Mouse (Mus musculus): Measurements from ENCODE around the gene 2700049A03Rik.
"Not testable (repeated sequence)": the region's sequence is repeated elsewhere in the genome, so short reads cannot be mapped to it uniquely, and the experiment has no call there.

Gene 2700049A03Rik

GRCm38 (mm10) chr12:71136130-71136973 lies at the start of gene 2700049A03Rik, which contains the start of gene Timm9:
2700049A03Rik (plus strand) TSS chr12:71136848.
Timm9 (minus strand) TSS chr12:71136684.
- DNase-seq: peak; percentile 98

- DNase-seq: not testable (repeated sequence)
These were observed 32.4 kb upstream of the 2700049A03Rik start for GRCm38 (mm10) chr12:71104275-71104674.

- no peak for DNase-seq
These were observed 29.4 kb upstream of the 2700049A03Rik start for GRCm38 (mm10) chr12:71107216-71107771.

- DNase-seq: peak; percentile 92
These were observed 25.3 kb upstream of the 2700049A03Rik start, which contains the start of gene Tomm20l for GRCm38 (mm10) chr12:71111331-71111730. Tomm20l (plus strand) TSS chr12:71111428.

GRCm38 (mm10) chr12:71113074-71113473 lies 23.6 kb upstream of the 2700049A03Rik start:
- DNase-seq: no peak

GRCm38 (mm10) chr12:71113675-71114288 lies 22.9 kb upstream of the 2700049A03Rik start:
- peak; percentile 91 for DNase-seq

- no peak for DNase-seq
These were observed 20.2 kb upstream of the 2700049A03Rik start for GRCm38 (mm10) chr12:71116411-71116810.

GRCm38 (mm10) chr12:71122731-71123130 lies 13.9 kb upstream of the 2700049A03Rik start:
- DNase-seq: no peak

GRCm38 (mm10) chr12:71123286-71123685 lies 13.4 kb upstream of the 2700049A03Rik start:
- no peak for DNase-seq

GRCm38 (mm10) chr12:71135581-71135980 lies 1.1 kb upstream of the 2700049A03Rik start:
- peak; percentile 64 for DNase-seq

GRCm38 (mm10) chr12:71136974-71137491 lies 385 bp downstream of the 2700049A03Rik start:
- peak; percentile 98 for DNase-seq

GRCm38 (mm10) chr12:71137686-71138085 lies 1.0 kb downstream of the 2700049A03Rik start:
- no peak for DNase-seq

- no peak for DNase-seq
These were observed 2.7 kb downstream of the 2700049A03Rik start for GRCm38 (mm10) chr12:71139258-71139828.

- no peak for DNase-seq
These were observed 4.5 kb downstream of the 2700049A03Rik start for GRCm38 (mm10) chr12:71141189-71141588.

- no peak for DNase-seq
These were observed 11.0 kb downstream of the 2700049A03Rik start for GRCm38 (mm10) chr12:71147641-71148040.

GRCm38 (mm10) chr12:71148801-71149200 lies 12.2 kb downstream of the 2700049A03Rik start:
- DNase-seq: no peak

- DNase-seq: no peak
These were observed 12.8 kb downstream of the 2700049A03Rik start for GRCm38 (mm10) chr12:71149456-71149855.

- DNase-seq: no peak
These were observed 13.5 kb downstream of the 2700049A03Rik start for GRCm38 (mm10) chr12:71150167-71150566.

GRCm38 (mm10) chr12:71154979-71155378 lies 18.3 kb downstream of the 2700049A03Rik start:
- peak; percentile 53 for DNase-seq

GRCm38 (mm10) chr12:71157974-71158373 lies 21.3 kb downstream of the 2700049A03Rik start:
- DNase-seq: no peak

GRCm38 (mm10) chr12:71164410-71164809 lies 27.8 kb downstream of the 2700049A03Rik start:
- DNase-seq: peak; percentile 29

GRCm38 (mm10) chr12:71169911-71170310 lies 33.3 kb downstream of the 2700049A03Rik start:
- DNase-seq: no peak

GRCm38 (mm10) chr12:71183736-71184135 lies 47.1 kb downstream of the 2700049A03Rik start:
- DNase-seq: no peak

Data from heart, adult 11 months (tissue).